Mouse (Mus musculus) lung, adult 2 months (tissue): ENCODE data around the gene Nat8f1. TPM values are rescaled to one million over a fixed set of nuclear protein-coding genes. Genes with fewer than 3 reads are reported as not detected.
"Not testable (repeated sequence)": the region's sequence is repeated elsewhere in the genome, so short reads cannot be mapped to it uniquely, and the experiment has no call there.

Experiments
- DNase-seq: peaks from one replicate; pipeline ENCODE4 v3.0.0; 2022
- H3K4me1 ChIP-seq: fragments of 200-500 bp; 2 replicates; pipeline ENCODE4 v1.6.1; 2011; ENCODE audit warnings: low read length; ENCODE audit not compliant: control insufficient read depth, insufficient read depth
- H3K4me3 ChIP-seq: fragments of 200-500 bp; replicated peaks from 2 replicates; pipeline ENCODE3; 2011; ENCODE audit warnings: low read depth, mild to moderate bottlenecking, control low read depth, low read length; ENCODE audit errors: extremely low read depth
- CTCF ChIP-seq: fragments of 200-500 bp; IDR thresholded peaks from 2 replicates; pipeline ENCODE4 v1.5.1; 2011; ENCODE audit warnings: mild to moderate bottlenecking, low read length, control low read depth; ENCODE audit not compliant: insufficient read depth
- POLR2A ChIP-seq: fragments of 200-500 bp; IDR thresholded peaks from 2 replicates; pipeline ENCODE4 v1.6.1; 2011; ENCODE audit warnings: low read depth, mild to moderate bottlenecking, control low read depth, low read length, borderline replicate concordance; ENCODE audit errors: extremely low read depth
- WGBS: fragments of 180-500 bp; shearing (Covaris S2); methylation state at CpG from one replicate; pipeline ENCODE4 v1.1.7; 2018; 5-methylcytosine and 5-hydroxymethylcytosine counted together
- polyA plus RNA-seq: library from polyadenylated mRNA; depleted of rRNA; stranded (reverse); fragments of >200 nt; gene quantifications from 2 replicates; pipeline ENCODE4 v1.2.3, GENCODE M21; 2012; rRNA removed

Nat8f1 gene
- polyA plus RNA-seq: 5.4 and 7.5 TPM in 2 replicates

DNA sequence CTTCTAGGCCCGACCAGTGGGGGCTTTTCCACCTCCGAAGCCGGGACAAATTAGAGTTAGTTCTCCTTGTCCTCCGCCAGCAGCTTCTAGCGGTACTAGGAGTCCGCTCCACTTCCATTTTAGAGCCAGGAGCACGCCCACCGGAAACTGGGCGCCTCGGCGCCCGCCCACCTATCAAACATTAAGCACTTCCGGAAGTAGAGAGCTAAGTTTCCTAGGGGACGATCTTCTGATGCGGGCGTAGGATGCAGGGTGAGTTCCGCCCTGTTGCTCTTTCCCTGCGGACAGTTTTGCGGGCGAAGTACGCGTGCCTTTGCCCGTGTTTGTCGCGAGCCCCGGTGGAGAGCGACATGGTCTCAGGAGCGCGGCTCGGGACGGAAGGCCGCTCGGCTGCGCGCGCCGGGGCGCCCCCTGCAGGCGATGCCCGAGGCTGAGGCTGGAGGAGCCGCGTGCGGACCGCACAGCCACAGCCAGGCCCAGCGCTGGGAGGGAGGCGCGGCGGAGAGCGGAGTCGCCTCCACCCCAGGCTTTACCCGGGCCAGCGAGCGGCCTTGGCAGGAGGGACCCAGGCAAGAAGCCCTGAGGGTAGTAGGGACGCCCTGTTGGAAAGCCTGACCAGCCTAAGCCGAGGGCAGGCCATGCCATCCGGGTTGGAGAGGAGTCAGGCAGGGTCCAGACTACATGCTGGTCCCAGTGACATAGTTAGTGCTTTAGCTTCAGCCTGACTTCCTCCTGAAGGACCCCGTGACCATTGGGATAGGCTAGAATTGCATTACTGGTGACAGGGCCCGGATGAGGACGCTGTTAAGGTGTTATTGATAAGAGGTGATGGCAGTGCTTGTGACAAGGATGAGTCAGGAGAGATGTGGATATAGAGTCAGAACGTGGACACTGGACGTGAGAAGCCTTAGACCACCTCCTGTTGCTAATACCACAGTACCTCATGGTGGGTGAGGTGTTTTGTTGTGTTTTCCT lies at the start of gene Nat8f1:
Gene Nat8f1, minus strand, starts transcription at position 149 of the 975 bp plus-strand sequence.
- peak; percentile 64; the same call in 1 of the 2 replicates for TF ChIP-seq POLR2A
- peak within 1 kb of the TSS; percentile 92 for H3K4me3 ChIP-seq
- 1% methylated on average over 59 of the region's 61 CpGs for WGBS
- not testable (repeated sequence) for H3K4me1 ChIP-seq
- peak; percentile 92 for DNase-seq

GRCm38 (mm10) chr6:85961101-85962091 lies 45.9 kb upstream of the Nat8f1 start, which contains the start of gene Dusp11:
TSS of gene Dusp11 (minus strand) at chr6:85961667.
- TF ChIP-seq POLR2A (peak; percentile 92), CTCF (no peak)
- H3K4me3 ChIP-seq: peak within 1 kb of the TSS; percentile 98
- peaks cover 3% of the 10 kb centered on the region; the same call in 1 of the 2 replicates for H3K4me1 ChIP-seq
- peak; percentile 91 for DNase-seq
- under 1% methylated on average over 70 of the region's 70 CpGs for WGBS

- TF ChIP-seq CTCF (no peak), POLR2A (no peak)
- H3K4me1 ChIP-seq: peaks cover 3% of the 10 kb centered on the region; the same call in 1 of the 2 replicates
- peak; percentile 19 for DNase-seq
- H3K4me3 ChIP-seq: no peak overlapping the region
- WGBS: 47% methylated on average over 3 of the region's 3 CpGs
Measured at GRCm38 (mm10) chr6:85957581-85957980, 42.1 kb upstream of the Nat8f1 start.

DNA sequence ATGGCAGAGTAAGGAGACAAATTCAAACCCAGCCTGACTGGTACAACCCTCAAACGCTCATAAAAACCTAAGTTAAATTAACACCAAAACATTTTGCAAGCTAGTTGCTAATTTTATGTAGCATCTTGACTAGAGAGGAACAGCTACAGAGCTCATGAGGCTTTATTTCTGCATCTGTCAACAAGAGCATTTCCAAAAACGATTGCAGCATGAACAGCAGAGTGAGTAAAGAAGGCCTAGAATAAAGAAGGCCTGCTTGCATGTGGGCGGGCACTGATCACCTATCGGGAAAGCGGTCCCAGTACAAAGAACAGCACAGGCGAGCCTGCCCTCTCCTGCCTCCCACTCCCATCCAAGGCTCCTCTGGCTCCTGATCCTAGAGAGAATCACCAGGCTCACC lies 33.1 kb upstream of the Nat8f1 start:
- TF ChIP-seq CTCF (no peak), POLR2A (no peak)
- no peaks in the 10 kb centered on the region for H3K4me1 ChIP-seq
- H3K4me3 ChIP-seq: no peak overlapping the region
- no peak for DNase-seq
- WGBS: 89% methylated on average over 6 of the region's 6 CpGs

DNA sequence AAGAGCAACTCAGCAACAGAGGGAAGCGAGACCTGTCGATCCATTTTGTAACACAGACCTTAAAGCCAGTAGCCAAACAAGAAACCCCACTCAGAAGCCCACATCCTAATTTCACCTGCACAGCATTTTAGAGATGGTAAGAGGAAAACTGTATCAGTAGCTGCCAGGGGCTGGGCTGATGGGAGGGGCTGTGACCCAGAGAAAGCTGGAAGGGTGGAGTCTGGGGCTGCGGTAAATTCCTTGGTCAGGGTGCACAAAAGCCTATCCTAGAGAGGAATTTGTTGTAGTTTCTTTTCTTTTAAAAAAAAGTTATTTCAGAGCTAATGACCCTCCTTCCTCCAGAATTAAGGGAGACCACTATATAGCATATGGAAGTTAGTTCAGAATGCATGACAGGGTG lies 27.0 kb upstream of the Nat8f1 start:
- 95% methylated on average over 3 of the region's 3 CpGs for WGBS
- TF ChIP-seq CTCF (no peak), POLR2A (no peak)
- no peak for DNase-seq
- no peaks in the 10 kb centered on the region for H3K4me1 ChIP-seq
- H3K4me3 ChIP-seq: no peak overlapping the region

- TF ChIP-seq POLR2A (no peak), CTCF (no peak)
- H3K4me3 ChIP-seq: no peak overlapping the region
- DNase-seq: no peak
- 70% methylated on average over 10 of the region's 10 CpGs for WGBS
- H3K4me1 ChIP-seq: no peaks in the 10 kb centered on the region; the same call in 1 of the 2 replicates
Measured at GRCm38 (mm10) chr6:85938701-85939100, 23.2 kb upstream of the Nat8f1 start.

- TF ChIP-seq POLR2A: peak; percentile 64; the same call in 1 of the 2 replicates
- peak overlapping the region; percentile 57 for H3K4me3 ChIP-seq
- peak; percentile 88 for DNase-seq
- 2% methylated on average over 50 of the region's 50 CpGs for WGBS
- H3K4me1 ChIP-seq: not testable (repeated sequence)
Measured at GRCm38 (mm10) chr6:85936508-85937465, 21.3 kb upstream of the Nat8f1 start.

DNA sequence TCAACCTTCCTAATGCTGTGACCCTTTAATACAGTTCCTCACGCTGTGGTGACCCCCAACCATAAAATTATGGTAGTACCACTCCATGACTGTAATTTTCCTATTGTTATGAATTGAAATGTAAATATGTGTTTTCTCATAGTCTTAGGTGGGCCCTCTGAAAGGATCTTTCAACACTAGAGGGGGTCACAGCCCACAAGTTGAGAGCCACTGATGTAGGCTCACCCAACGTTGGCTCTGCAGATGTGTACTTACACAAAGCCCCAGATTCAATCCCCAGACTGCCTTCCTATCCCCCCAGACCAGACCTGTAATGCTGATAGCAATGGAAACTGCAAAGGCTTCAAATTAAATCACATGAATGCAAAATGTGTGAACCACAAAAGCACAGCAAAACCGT lies 20.2 kb upstream of the Nat8f1 start:
- H3K4me3 ChIP-seq: no peak overlapping the region
- TF ChIP-seq CTCF (0 out of 2 replicates have a peak, but pooled peaks have one; percentile 2), POLR2A (no peak)
- no peaks in the 10 kb centered on the region; the same call in 1 of the 2 replicates for H3K4me1 ChIP-seq
- WGBS: 70% methylated on average over 3 of the region's 3 CpGs
- DNase-seq: no peak

DNA sequence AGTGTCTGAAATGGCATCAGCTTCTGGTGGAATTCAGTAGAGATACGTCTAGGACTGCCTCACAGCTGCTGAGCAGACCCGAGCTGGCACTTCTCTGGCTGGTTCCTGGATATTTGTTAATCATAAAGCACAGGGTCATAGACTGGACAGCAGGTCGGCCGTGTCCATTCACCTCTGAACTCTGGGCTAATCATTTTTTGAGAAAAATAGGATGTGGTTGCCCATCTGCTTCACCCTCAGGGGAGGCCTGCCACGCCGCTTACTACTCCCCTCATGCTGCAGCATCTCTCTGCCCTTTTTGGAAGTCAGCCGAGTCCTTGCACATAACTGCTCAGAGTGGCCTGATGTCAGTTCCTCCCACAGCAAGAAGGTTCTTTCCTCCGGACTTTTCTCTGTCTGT lies 18.6 kb upstream of the Nat8f1 start:
- no peaks in the 10 kb centered on the region; the same call in 1 of the 2 replicates for H3K4me1 ChIP-seq
- WGBS: 77% methylated on average over 8 of the region's 8 CpGs
- no peak for TF ChIP-seq CTCF
- no peak for TF ChIP-seq POLR2A
- no peak for DNase-seq
- H3K4me3 ChIP-seq: no peak overlapping the region
